Mouse (Mus musculus) C2C12 (cell line): Measurements from ENCODE around the gene Gdnf.

Source experiments
- CTCF ChIP-seq: IDR thresholded peaks from one replicate; pipeline ENCODE4 v1.5.1; 2011; ENCODE audit not compliant: control insufficient read depth, insufficient read depth, insufficient read length
- FOSL1 ChIP-seq: IDR thresholded peaks from one replicate; pipeline ENCODE4 v1.8.0; 2011; ENCODE audit warnings: mild to moderate bottlenecking, low read length; ENCODE audit not compliant: poor library complexity, insufficient read depth, severe bottlenecking
- MAX ChIP-seq: IDR thresholded peaks from one replicate; pipeline ENCODE4 v1.6.1; 2011; ENCODE audit warnings: mild to moderate bottlenecking, control low read depth
- MYOD1 ChIP-seq: IDR thresholded peaks from one replicate; pipeline ENCODE4 v1.6.1; 2011; ENCODE audit warnings: low read depth; ENCODE audit not compliant: control insufficient read depth, insufficient read length
- MYOG ChIP-seq: IDR thresholded peaks from one replicate; pipeline ENCODE4 v1.6.1; 2011; ENCODE audit not compliant: control insufficient read depth, insufficient read length; ENCODE audit errors: extremely low read depth
- USF1 ChIP-seq: IDR thresholded peaks from one replicate; pipeline ENCODE4 v1.6.1; 2011; ENCODE audit warnings: low read depth, mild to moderate bottlenecking, control low read depth, moderate library complexity

DNA sequence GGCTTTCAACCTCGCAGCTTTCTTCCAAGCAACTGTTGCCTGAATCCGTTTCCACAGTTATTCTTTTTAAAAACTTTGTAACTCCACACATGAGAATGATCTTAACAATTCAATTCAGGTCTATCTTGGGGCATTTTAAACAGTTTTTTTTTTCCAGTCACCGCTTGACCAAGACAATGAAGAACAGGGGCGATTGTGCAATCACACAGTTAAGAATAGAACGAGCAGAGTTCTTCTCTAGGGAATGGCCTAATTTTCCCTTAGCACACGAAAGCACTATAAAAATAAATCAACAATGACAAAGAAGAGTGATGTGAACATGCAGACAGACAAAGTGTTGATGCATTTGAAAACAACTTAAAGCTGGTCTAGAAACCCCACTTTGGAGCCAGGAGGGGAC is 65.2 kb downstream of the Gdnf start:
- TF ChIP-seq USF1 = no peak
- no peak for TF ChIP-seq CTCF
- no peak for TF ChIP-seq FOSL1
- TF ChIP-seq MYOD1 = no peak
- TF ChIP-seq MAX = no peak
- no peak for TF ChIP-seq MYOG
